Mouse (Mus musculus) Muller cell, postnatal 12 days (primary cell): ENCODE measurements around the gene Tab1.
A peak's percentile ranks its signal among the peaks of the same experiment; 100 is the strongest.

ENCODE experiments used
- DNase-seq: peaks from one replicate; pipeline ENCODE4 v3.0.0-alpha.2; 2015; ENCODE audit errors: inconsistent ontology term

Tab1 gene

DNA sequence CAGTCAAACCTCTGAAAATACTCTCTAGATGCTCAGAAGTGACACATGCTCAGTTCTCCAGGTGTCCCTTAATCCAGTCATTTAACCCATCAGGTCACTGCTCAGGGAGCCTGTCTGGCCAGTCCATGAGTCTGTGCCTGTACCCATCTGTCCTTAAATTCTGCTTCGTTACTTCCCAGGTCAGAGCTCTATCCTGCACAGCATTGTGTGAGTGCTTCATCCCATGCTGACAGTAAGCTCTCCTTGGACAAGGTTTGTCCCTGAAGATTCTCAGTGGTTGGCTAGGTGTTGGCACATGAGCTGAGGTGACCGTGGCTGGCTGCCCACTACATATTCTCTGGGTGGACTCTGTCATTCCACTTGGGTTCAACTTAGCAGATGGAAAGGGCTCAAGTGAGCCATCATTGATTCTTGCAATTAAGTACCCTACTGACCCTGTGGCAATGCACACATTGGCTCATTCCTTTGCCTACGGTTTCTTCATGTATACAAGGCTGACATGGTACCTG is 73.2 kb downstream of the Tab1 start:
- DNase-seq: no peak

DNA sequence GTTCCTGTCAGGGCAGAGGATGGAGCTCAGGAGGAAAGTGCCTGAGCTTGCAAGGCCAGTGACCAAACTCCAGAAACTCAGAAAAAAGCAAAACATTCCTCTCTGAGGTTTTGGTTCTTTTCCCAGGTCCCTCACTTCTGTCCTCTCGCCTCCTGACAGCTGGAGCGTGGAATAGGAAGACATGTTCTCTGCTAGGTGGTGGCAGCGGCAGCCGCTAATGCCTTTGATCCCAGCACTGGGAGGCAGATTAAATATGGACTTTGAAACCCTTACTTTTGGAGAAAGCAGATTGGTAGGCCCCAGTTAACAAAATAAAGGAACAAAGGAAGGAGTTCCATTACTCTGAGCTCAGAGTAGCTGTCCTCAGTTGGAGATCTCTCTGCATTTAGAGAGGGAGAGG is 75.5 kb downstream of the Tab1 start:
- DNase-seq: peak; percentile 20
